Mouse (Mus musculus): Measurements from ENCODE around the gene Dnah7a. TPM values are rescaled to one million over a fixed set of nuclear protein-coding genes. Genes with fewer than 3 reads are reported as not detected.
"Not testable (repeated sequence)": the region's sequence is repeated elsewhere in the genome, so short reads cannot be mapped to it uniquely, and the experiment has no call there.

The Dnah7a gene
- polyA plus RNA-seq (2016; fragmentation: Nextera tagmentation; extraction: Ambion mirVana): 0.01 TPM in 1 of 2 replicates, not detected in the other

GRCm38 (mm10) chr1:53706431-53707361, at the start of gene Dnah7a:
TSS of gene Dnah7a (minus strand) at chr1:53706784.
- no peaks in the 10 kb centered on the region for H3K27me3 ChIP-seq (replicated peaks)
- H3K9ac ChIP-seq: no peak within 1 kb of the TSS
- ATAC-seq: no peak
- H3K9me3 ChIP-seq (replicated peaks): no peaks in the 10 kb centered on the region
- H3K4me1 ChIP-seq: 0 out of 2 replicates have a peak, but pooled peaks cover 4% of the 10 kb centered on the region
- H3K36me3 ChIP-seq: no peaks in the 10 kb centered on the region
- peak within 1 kb of the TSS; percentile 45 for H3K4me3 ChIP-seq
- H3K4me2 ChIP-seq: peak within 1 kb of the TSS; percentile 72
- 15% methylated on average over 42 of the region's 42 CpGs for WGBS (ENCODE audit: insufficient replicate concordance)
- no peak within 1 kb of the TSS for H3K27ac ChIP-seq

- H3K9ac ChIP-seq; H3K27me3 ChIP-seq (replicated peaks); ATAC-seq; H3K4me2 ChIP-seq; H3K4me1 ChIP-seq; H3K9me3 ChIP-seq (replicated peaks); H3K4me3 ChIP-seq; H3K27ac ChIP-seq: not testable (repeated sequence)
- WGBS (ENCODE audit: insufficient replicate concordance): 78% methylated on average over 2 of the region's 2 CpGs
- H3K36me3 ChIP-seq: peaks cover 11% of the 10 kb centered on the region
Observed at GRCm38 (mm10) chr1:53753501-53753900, 46.9 kb upstream of the Dnah7a start.

GRCm38 (mm10) chr1:53751144-53751543, 44.6 kb upstream of the Dnah7a start:
- H3K27ac ChIP-seq: no peak overlapping the region
- no peaks in the 10 kb centered on the region for H3K27me3 ChIP-seq (replicated peaks)
- WGBS (ENCODE audit: insufficient replicate concordance): 59% methylated on average over 1 of the region's 1 CpGs
- no peak for ATAC-seq
- no peaks in the 10 kb centered on the region for H3K4me1 ChIP-seq
- H3K9ac ChIP-seq: no peak overlapping the region
- H3K4me3 ChIP-seq: no peak overlapping the region
- H3K9me3 ChIP-seq (replicated peaks): no peaks in the 10 kb centered on the region
- H3K36me3 ChIP-seq: no peaks in the 10 kb centered on the region
- no peak overlapping the region for H3K4me2 ChIP-seq

GRCm38 (mm10) chr1:53750697-53751096, 44.1 kb upstream of the Dnah7a start:
- not testable (repeated sequence) for H3K27me3 ChIP-seq (replicated peaks); H3K9me3 ChIP-seq (replicated peaks); H3K9ac ChIP-seq; ATAC-seq; H3K4me1 ChIP-seq; H3K4me3 ChIP-seq; H3K27ac ChIP-seq; H3K36me3 ChIP-seq; H3K4me2 ChIP-seq
- 85% methylated on average over 7 of the region's 7 CpGs for WGBS (ENCODE audit: insufficient replicate concordance)

- WGBS (ENCODE audit: insufficient replicate concordance): 85% methylated on average over 1 of the region's 1 CpGs
- H3K4me1 ChIP-seq; H3K9ac ChIP-seq; H3K9me3 ChIP-seq (replicated peaks); H3K36me3 ChIP-seq; H3K4me2 ChIP-seq; H3K4me3 ChIP-seq; ATAC-seq; H3K27me3 ChIP-seq (replicated peaks); H3K27ac ChIP-seq: not testable (repeated sequence)
Observed at GRCm38 (mm10) chr1:53749881-53750385, 43.3 kb upstream of the Dnah7a start.

- no peak for ATAC-seq
- Histone ChIP-seq H3K4me1 (no peaks in the 10 kb centered on the region), H3K9ac (no peak overlapping the region), H3K9me3 (replicated peaks) (no peaks in the 10 kb centered on the region), H3K4me2 (no peak overlapping the region), H3K4me3 (no peak overlapping the region), H3K27me3 (replicated peaks) (no peaks in the 10 kb centered on the region), H3K36me3 (no peaks in the 10 kb centered on the region), H3K27ac (no peak overlapping the region)
- 65% methylated on average over 7 of the region's 11 CpGs for WGBS (ENCODE audit: insufficient replicate concordance)
Observed at GRCm38 (mm10) chr1:53748571-53748970, 42.0 kb upstream of the Dnah7a start.

- Histone ChIP-seq H3K4me3 (no peak overlapping the region), H3K27ac (no peak overlapping the region), H3K4me1 (no peaks in the 10 kb centered on the region), H3K9me3 (replicated peaks) (no peaks in the 10 kb centered on the region), H3K9ac (no peak overlapping the region), H3K36me3 (no peaks in the 10 kb centered on the region), H3K4me2 (no peak overlapping the region), H3K27me3 (replicated peaks) (no peaks in the 10 kb centered on the region)
- 66% methylated on average over 5 of the region's 5 CpGs for WGBS (ENCODE audit: insufficient replicate concordance)
- ATAC-seq: no peak
Observed at GRCm38 (mm10) chr1:53746001-53746400, 39.4 kb upstream of the Dnah7a start.

GRCm38 (mm10) chr1:53741742-53742458, 35.3 kb upstream of the Dnah7a start:
- Histone ChIP-seq H3K9ac (no peak overlapping the region), H3K4me3 (no peak overlapping the region), H3K4me2 (no peak overlapping the region), H3K4me1 (no peaks in the 10 kb centered on the region), H3K27ac (no peak overlapping the region), H3K27me3 (replicated peaks) (no peaks in the 10 kb centered on the region), H3K9me3 (replicated peaks) (no peaks in the 10 kb centered on the region), H3K36me3 (no peaks in the 10 kb centered on the region)
- WGBS (ENCODE audit: insufficient replicate concordance): 53% methylated on average over 3 of the region's 3 CpGs
- ATAC-seq: no peak

GRCm38 (mm10) chr1:53740777-53741336, 34.3 kb upstream of the Dnah7a start:
- no peaks in the 10 kb centered on the region for H3K27me3 ChIP-seq (replicated peaks)
- no peak overlapping the region for H3K9ac ChIP-seq
- 59% methylated on average over 4 of the region's 4 CpGs for WGBS (ENCODE audit: insufficient replicate concordance)
- H3K4me2 ChIP-seq: no peak overlapping the region
- no peaks in the 10 kb centered on the region for H3K36me3 ChIP-seq
- H3K4me1 ChIP-seq: no peaks in the 10 kb centered on the region
- no peak overlapping the region for H3K27ac ChIP-seq
- no peak overlapping the region for H3K4me3 ChIP-seq
- H3K9me3 ChIP-seq (replicated peaks): no peaks in the 10 kb centered on the region
- ATAC-seq: no peak

GRCm38 (mm10) chr1:53740077-53740776, 33.6 kb upstream of the Dnah7a start:
- not testable (repeated sequence) for H3K4me2 ChIP-seq; H3K27ac ChIP-seq; H3K9me3 ChIP-seq (replicated peaks); H3K9ac ChIP-seq; H3K4me3 ChIP-seq; H3K4me1 ChIP-seq; ATAC-seq; H3K36me3 ChIP-seq; H3K27me3 ChIP-seq (replicated peaks)
- 67% methylated on average over 3 of the region's 4 CpGs for WGBS (ENCODE audit: insufficient replicate concordance)

GRCm38 (mm10) chr1:53736583-53736982, 30.0 kb upstream of the Dnah7a start:
- WGBS (ENCODE audit: insufficient replicate concordance): 61% methylated on average over 3 of the region's 3 CpGs
- Histone ChIP-seq H3K4me2 (no peak overlapping the region), H3K4me1 (no peaks in the 10 kb centered on the region), H3K27ac (no peak overlapping the region), H3K27me3 (replicated peaks) (no peaks in the 10 kb centered on the region), H3K4me3 (no peak overlapping the region), H3K36me3 (no peaks in the 10 kb centered on the region), H3K9ac (no peak overlapping the region), H3K9me3 (replicated peaks) (no peaks in the 10 kb centered on the region)
- no peak for ATAC-seq

Measured in liver, embryonic 12.5 days (tissue).